15 mouse cellular contexts compared by ENCODE assay signal in the genomic region with DNA sequence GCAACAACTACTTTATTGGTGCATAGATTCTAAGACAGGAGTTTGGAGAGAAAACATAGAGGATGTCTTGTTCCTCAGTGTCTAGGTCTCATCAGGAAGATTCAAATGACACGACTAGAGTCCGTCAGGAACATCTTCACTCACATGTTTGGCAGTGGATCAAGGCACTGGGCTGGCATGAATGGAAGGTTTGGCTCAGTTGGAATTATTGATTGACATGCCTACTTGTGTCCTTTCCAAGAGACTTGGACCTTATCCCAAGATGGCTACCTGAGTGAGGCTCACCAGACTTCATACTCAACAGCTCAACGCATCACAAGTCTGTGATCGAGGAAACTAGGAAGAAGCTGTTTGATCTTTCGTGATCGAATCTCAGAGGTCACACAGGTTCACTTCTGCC.
"Had no signal": no experiment of that assay in that cellular context is flagged by ENCODE, and none has a peak within 500 bp of the region (broad histone marks: within the 10 kb centered on the region; RNA-seq: fewer than 3 reads in every experiment).

No protein-coding gene starts in this region.

- H3K4me1 ChIP-seq: kidney, embryonic 15.5 days; limb, embryonic 10.5 days; limb, embryonic 13.5 days; liver, embryonic 13.5 days; midbrain, embryonic 12.5 days had no signal

- H3K4me3 ChIP-seq: kidney, embryonic 15.5 days; left cerebral cortex, adult 2 months; limb, embryonic 10.5 days; limb, embryonic 13.5 days; liver, embryonic 13.5 days; midbrain, embryonic 12.5 days had no signal

- H3K9ac ChIP-seq: kidney, embryonic 15.5 days; limb, embryonic 13.5 days; liver, embryonic 13.5 days; lung, embryonic 14.5 days; midbrain, embryonic 12.5 days had no signal

- H3K9me3 ChIP-seq: kidney, embryonic 15.5 days; limb, embryonic 10.5 days; limb, embryonic 13.5 days; liver, embryonic 13.5 days; midbrain, embryonic 12.5 days had no signal

- H3K27me3 ChIP-seq: kidney, embryonic 15.5 days; limb, embryonic 13.5 days; liver, embryonic 13.5 days; midbrain, embryonic 12.5 days had no signal

- H3K36me3 ChIP-seq: kidney, embryonic 15.5 days; limb, embryonic 10.5 days; limb, embryonic 13.5 days; liver, embryonic 13.5 days; midbrain, embryonic 12.5 days had no signal

- H3K27ac ChIP-seq: kidney, embryonic 15.5 days; left cerebral cortex, adult 2 months; limb, embryonic 10.5 days; limb, embryonic 13.5 days; liver, embryonic 13.5 days; macrophage; midbrain, embryonic 12.5 days had no signal

- ATAC-seq: lung, postnatal 0 days; midbrain, embryonic 16.5 days had no signal

- H3K4me2 ChIP-seq: kidney, embryonic 15.5 days; limb, embryonic 13.5 days; liver, embryonic 13.5 days; lung, embryonic 14.5 days; midbrain, embryonic 12.5 days had no signal

- DNase-seq: kidney, adult 11 months; layer of hippocampus, postnatal 36 days; liver; liver, embryonic 13.5 days; lung, embryonic 14.5 days; thymus, adult 18-20 months; thymus, postnatal 36 days had no signal
